Mouse (Mus musculus): ENCODE results near the gene Tmtc2.

- TF ChIP-seq CTCF (IDR thresholded peaks at IDR 0.05; ENCODE audit: insufficient read depth, low read depth, low read length): no peak
- no peak for TF ChIP-seq POLR2A (IDR thresholded peaks at IDR 0.05; ENCODE audit: insufficient read depth, low read depth, low read length)
These were observed 1.9 kb downstream of the Tmtc2 start for GRCm38 (mm10) chr10:105572301-105572700.

All from olfactory bulb, adult 2 months (tissue).